Mouse (Mus musculus) hindbrain, embryonic 15.5 days (tissue): ENCODE measurements around the gene Gbp5. TPM values are rescaled to one million over a fixed set of nuclear protein-coding genes. Genes with fewer than 3 reads are reported as not detected.
"Not testable (repeated sequence)": the region's sequence is repeated elsewhere in the genome, so short reads cannot be mapped to it uniquely, and the experiment has no call there.

ENCODE experiments used
- ATAC-seq: fragments of 200-750 bp; cut with Nextera tagmentation; 2 replicates; pipeline ENCODE4 v1.8.0; 2017; ENCODE audit warnings: low read depth, moderate number of reproducible peaks, moderate TSS enrichment; ENCODE audit not compliant: low FRiP score
- H3K27ac ChIP-seq: fragments of 300-500 bp; sonication (generic); replicated peaks from 2 replicates; pipeline ENCODE4 v1.5.1; 2015; ENCODE audit warnings: mild to moderate bottlenecking, inconsistent platforms
- H3K27me3 ChIP-seq: fragments of 300-500 bp; sonication (generic); 2 replicates; pipeline ENCODE4 v1.6.1; 2015; ENCODE audit warnings: control low read depth, inconsistent platforms
- H3K36me3 ChIP-seq: fragments of 300-500 bp; sonication (generic); 2 replicates; pipeline ENCODE4 v1.6.1; 2015; ENCODE audit warnings: control low read depth, inconsistent platforms
- H3K4me1 ChIP-seq: fragments of 300-500 bp; sonication (generic); replicated peaks from 2 replicates; pipeline ENCODE4 v1.6.1; 2015; ENCODE audit warnings: control low read depth, inconsistent platforms
- H3K4me2 ChIP-seq: fragments of 300-500 bp; sonication (generic); 2 replicates; pipeline ENCODE4 v1.6.1; 2015; ENCODE audit warnings: moderate library complexity, mild to moderate bottlenecking, inconsistent platforms
- H3K4me3 ChIP-seq: fragments of 300-500 bp; sonication (generic); 2 replicates; pipeline ENCODE4 v1.5.1; 2015; ENCODE audit warnings: mild to moderate bottlenecking, inconsistent platforms
- H3K9ac ChIP-seq: fragments of 300-500 bp; sonication (generic); 2 replicates; pipeline ENCODE4 v1.6.1; 2015; ENCODE audit warnings: inconsistent platforms
- H3K9me3 ChIP-seq: fragments of 300-500 bp; sonication (generic); 2 replicates; pipeline ENCODE4 v1.6.1; 2016; ENCODE audit warnings: control low read depth, inconsistent platforms
- WGBS: fragments of 180-500 bp; shearing (Covaris S2); methylation state at CpG from one replicate; pipeline ENCODE4 v1.1.7; 2015; 5-methylcytosine and 5-hydroxymethylcytosine counted together
- polyA plus RNA-seq: library from polyadenylated mRNA; unstranded; fragments of >200 nt; fragmentation: Nextera tagmentation; extraction: Ambion mirVana; gene quantifications from 2 replicates; pipeline ENCODE4 v1.2.1, GENCODE M21; 2015

The Gbp5 gene
- polyA plus RNA-seq, 1 experiment from 2014 or later, result 0.18 TPM

- Histone ChIP-seq H3K4me2 (0 out of 2 replicates have a peak overlapping the region, but pooled peaks have one; percentile 7), H3K27ac (no peak overlapping the region), H3K4me1 (no peaks in the 10 kb centered on the region), H3K9me3 (no peaks in the 10 kb centered on the region), H3K27me3 (no peaks in the 10 kb centered on the region), H3K9ac (no peak overlapping the region), H3K36me3 (no peaks in the 10 kb centered on the region), H3K4me3 (no peak overlapping the region)
- ATAC-seq, result no peak
- WGBS, result 71% methylated on average over 15 of the region's 15 CpGs
Observed at GRCm38 (mm10) chr3:142497123-142497841, 3.5 kb downstream of the Gbp5 start.

DNA sequence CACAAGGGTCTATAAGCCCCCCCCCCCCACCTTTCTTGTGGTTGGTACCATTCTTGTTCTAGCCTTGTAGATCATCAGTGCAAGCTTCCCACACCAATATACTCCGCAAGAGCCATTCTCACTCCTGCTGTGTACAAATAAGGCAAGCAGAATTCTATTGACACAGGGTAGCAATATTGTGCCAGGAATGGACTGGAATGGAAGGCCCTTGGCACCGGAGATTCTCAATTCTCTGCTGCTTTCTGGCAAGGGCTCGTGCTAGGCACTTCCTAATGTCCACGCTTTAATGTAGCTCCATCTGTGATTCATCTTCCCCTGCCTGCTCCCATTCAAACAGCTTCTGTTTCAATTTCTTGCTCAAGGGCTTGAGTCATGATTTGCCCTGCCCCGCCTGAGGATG is 5.2 kb downstream of the Gbp5 start:
- Histone ChIP-seq H3K36me3 (no peaks in the 10 kb centered on the region), H3K9ac (no peak overlapping the region), H3K27me3 (no peaks in the 10 kb centered on the region), H3K27ac (no peak overlapping the region), H3K4me1 (no peaks in the 10 kb centered on the region), H3K4me2 (no peak overlapping the region), H3K9me3 (no peaks in the 10 kb centered on the region), H3K4me3 (no peak overlapping the region)
- peak; percentile 69 for ATAC-seq
- WGBS, result 70% methylated on average over 5 of the region's 5 CpGs

DNA sequence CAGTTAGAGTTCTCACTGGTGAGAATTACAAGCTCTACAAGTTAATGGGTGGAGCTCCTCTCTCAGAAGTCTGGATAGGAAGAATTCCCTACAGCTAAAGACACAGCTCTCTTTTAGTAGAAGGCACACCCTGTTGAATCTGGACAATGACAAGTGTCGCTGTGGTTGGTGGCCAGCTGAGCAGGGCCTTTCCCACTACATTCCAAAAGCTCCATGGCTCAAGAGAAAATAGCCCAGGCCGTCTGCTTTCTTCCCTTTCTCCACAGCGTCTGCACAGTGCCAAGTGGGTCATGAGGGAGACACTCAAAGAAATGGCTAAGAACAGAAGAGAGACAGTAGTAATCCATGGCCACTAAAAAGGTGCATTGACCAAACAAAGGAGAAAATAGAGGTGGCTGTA is 34.3 kb downstream of the Gbp5 start:
- H3K4me2 ChIP-seq, result no peak overlapping the region
- H3K36me3 ChIP-seq, result no peaks in the 10 kb centered on the region
- ATAC-seq, result no peak
- H3K27me3 ChIP-seq, result peaks cover 9% of the 10 kb centered on the region
- no peaks in the 10 kb centered on the region for H3K9me3 ChIP-seq
- H3K4me3 ChIP-seq, result no peak overlapping the region
- WGBS, result 37% methylated on average over 3 of the region's 3 CpGs
- no peaks in the 10 kb centered on the region; the same call in 1 of the 2 replicates for H3K4me1 ChIP-seq
- H3K27ac ChIP-seq, result no peak overlapping the region
- H3K9ac ChIP-seq, result no peak overlapping the region

DNA sequence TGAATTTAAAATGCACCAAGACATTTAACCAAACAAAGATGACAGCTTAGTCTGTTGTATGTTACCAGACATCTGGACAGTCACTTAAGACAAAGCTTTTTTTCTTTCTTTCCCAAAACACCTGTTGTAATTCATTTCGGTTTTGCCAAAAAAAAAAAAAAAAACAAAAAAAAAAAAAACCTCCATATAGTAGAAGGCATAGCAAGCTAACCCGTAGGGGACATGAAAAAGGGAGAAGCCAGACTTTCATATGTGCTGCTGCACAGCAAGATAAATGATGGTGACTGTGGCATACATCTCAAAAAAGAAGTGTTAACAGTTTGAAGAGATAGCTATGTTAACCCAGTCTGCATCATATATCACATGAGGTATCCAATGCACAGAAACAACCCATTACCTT is 35.8 kb downstream of the Gbp5 start:
- no peak for ATAC-seq
- H3K9ac ChIP-seq, result peak overlapping the region; percentile 38
- peak overlapping the region; percentile 47 for H3K4me3 ChIP-seq
- H3K4me1 ChIP-seq, result no peaks in the 10 kb centered on the region; the same call in 1 of the 2 replicates
- H3K36me3 ChIP-seq, result no peaks in the 10 kb centered on the region
- H3K27me3 ChIP-seq, result peaks cover 9% of the 10 kb centered on the region
- H3K4me2 ChIP-seq, result peak overlapping the region; percentile 84
- 0 out of 2 replicates have a peak overlapping the region, but pooled peaks have one; percentile 3 for H3K27ac ChIP-seq
- H3K9me3 ChIP-seq, result no peaks in the 10 kb centered on the region
- WGBS, result 61% methylated on average over 2 of the region's 2 CpGs

- ATAC-seq, result peak; percentile 75
- Histone ChIP-seq H3K4me1 (no peaks in the 10 kb centered on the region; the same call in 1 of the 2 replicates), H3K36me3 (no peaks in the 10 kb centered on the region), H3K9ac (peak within 1 kb of the TSS; percentile 38), H3K4me2 (peak within 1 kb of the TSS; percentile 84), H3K27me3 (peaks cover 9% of the 10 kb centered on the region), H3K4me3 (peak within 1 kb of the TSS; percentile 47), H3K9me3 (no peaks in the 10 kb centered on the region), H3K27ac (0 out of 2 replicates have a peak within 1 kb of the TSS, but pooled peaks have one; percentile 3)
- 1% methylated on average over 30 of the region's 30 CpGs for WGBS
Observed at GRCm38 (mm10) chr3:142530087-142530953, 36.5 kb downstream of the Gbp5 start, which contains the start of gene Gbp7. Gene Gbp7 (plus strand): TSS chr3:142530342.

DNA sequence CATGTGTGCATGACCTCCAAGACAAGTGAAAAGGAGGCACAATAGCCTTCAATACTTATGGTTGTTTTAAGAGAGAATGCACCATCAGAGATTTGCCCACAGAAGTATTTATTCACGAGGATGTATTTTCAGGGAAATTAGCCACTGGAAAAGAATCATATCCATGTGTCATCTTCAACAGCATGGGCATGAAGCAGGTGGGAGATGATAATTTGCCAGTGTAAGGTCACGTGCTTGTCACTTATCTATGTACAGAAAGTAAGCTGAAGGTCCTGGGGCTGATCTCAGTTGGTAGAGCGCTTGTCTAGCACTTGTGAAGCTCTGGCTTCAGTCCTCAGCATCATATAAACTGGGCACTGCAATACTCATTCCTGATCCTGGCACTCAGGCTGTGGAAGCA is 37.8 kb downstream of the Gbp5 start:
- Histone ChIP-seq H3K36me3 (no peaks in the 10 kb centered on the region), H3K9me3 (no peaks in the 10 kb centered on the region), H3K4me1 (no peaks in the 10 kb centered on the region; the same call in 1 of the 2 replicates), H3K27ac (no peak overlapping the region), H3K4me2 (no peak overlapping the region), H3K4me3 (no peak overlapping the region), H3K9ac (no peak overlapping the region), H3K27me3 (peaks cover 9% of the 10 kb centered on the region)
- no peak for ATAC-seq
- 92% methylated on average over 3 of the region's 3 CpGs for WGBS

DNA sequence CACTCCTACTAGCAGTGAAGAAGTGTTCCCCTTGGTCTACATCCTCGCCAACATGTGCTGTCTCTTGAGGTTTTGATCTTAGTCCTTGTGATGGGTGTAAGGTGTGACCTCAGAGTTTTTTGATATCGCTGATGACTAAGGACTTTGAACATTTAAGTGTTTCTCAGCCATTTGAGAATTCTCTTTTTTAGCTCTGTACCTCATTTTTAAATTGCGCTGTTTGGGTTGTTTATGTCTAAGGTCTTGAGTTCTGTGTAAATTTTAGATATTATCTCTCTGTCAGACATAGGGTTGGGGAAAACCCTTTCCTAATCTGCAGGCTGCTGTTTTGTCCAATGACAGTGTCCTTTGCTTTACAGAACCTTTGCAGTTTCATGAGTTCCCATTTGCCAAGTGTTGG is 39.4 kb downstream of the Gbp5 start:
- H3K4me3 ChIP-seq, result no peak overlapping the region
- no peaks in the 10 kb centered on the region; the same call in 1 of the 2 replicates for H3K4me1 ChIP-seq
- no peak overlapping the region for H3K9ac ChIP-seq
- H3K4me2 ChIP-seq, result no peak overlapping the region
- no peaks in the 10 kb centered on the region for H3K9me3 ChIP-seq
- H3K27me3 ChIP-seq, result peaks cover 9% of the 10 kb centered on the region
- ATAC-seq, result no peak
- 90% methylated on average over 3 of the region's 3 CpGs for WGBS
- H3K36me3 ChIP-seq, result no peaks in the 10 kb centered on the region
- H3K27ac ChIP-seq, result no peak overlapping the region

- H3K4me2 ChIP-seq, result no peak overlapping the region
- no peak overlapping the region for H3K27ac ChIP-seq
- no peaks in the 10 kb centered on the region for H3K36me3 ChIP-seq
- ATAC-seq, result no peak
- H3K4me1 ChIP-seq, result no peaks in the 10 kb centered on the region
- peaks cover 9% of the 10 kb centered on the region for H3K27me3 ChIP-seq
- H3K9me3 ChIP-seq, result no peaks in the 10 kb centered on the region
- no peak overlapping the region for H3K4me3 ChIP-seq
- 81% methylated on average over 1 of the region's 1 CpGs for WGBS
- no peak overlapping the region for H3K9ac ChIP-seq
Observed at GRCm38 (mm10) chr3:142535667-142536066, 41.9 kb downstream of the Gbp5 start.

DNA sequence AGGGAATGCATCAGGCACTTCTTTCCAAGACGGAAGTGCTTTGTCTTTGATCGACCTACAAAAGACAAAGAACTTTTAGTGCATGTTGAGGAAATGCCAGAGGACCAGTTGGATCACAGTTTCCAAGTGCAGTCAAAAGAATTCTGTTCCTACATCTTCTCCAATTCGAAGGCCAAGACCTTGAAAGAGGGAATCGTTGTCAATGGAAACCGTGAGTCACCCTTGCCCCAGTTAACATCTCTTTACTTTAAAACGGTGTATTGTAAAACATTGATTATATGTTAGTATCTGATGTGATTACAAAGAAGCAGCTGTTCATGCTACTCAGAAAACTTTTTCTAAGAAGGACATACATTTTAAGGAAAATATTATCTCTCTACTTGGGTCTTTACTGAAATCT is 47.6 kb downstream of the Gbp5 start:
- H3K9ac ChIP-seq, result no peak overlapping the region
- H3K9me3 ChIP-seq, result no peaks in the 10 kb centered on the region
- H3K4me2 ChIP-seq, result no peak overlapping the region
- no peaks in the 10 kb centered on the region for H3K27me3 ChIP-seq
- no peak overlapping the region for H3K27ac ChIP-seq
- no peaks in the 10 kb centered on the region for H3K4me1 ChIP-seq
- H3K36me3 ChIP-seq, result no peaks in the 10 kb centered on the region
- H3K4me3 ChIP-seq, result no peak overlapping the region
- no peak for ATAC-seq
- WGBS, result 74% methylated on average over 6 of the region's 6 CpGs

DNA sequence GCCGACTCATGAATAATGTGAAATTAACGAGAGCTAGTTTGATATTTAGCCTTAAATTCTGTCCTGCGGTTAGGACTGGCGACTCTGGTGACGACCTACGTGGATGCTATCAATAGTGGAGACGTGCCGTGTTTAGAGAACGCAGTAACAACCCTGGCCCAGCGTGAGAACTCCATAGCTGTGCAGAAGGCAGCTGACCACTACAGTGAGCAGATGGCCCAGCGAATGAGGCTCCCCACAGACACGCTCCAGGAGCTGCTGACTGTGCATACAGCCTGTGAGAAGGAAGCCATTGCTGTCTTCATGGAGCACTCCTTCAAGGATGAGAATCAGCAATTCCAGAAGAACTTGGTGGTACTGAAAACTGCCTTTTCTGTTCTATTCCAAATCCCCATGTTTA is 49.0 kb downstream of the Gbp5 start:
- not testable (repeated sequence) for H3K27ac ChIP-seq, H3K27me3 ChIP-seq, H3K9ac ChIP-seq, H3K9me3 ChIP-seq, ATAC-seq, H3K4me3 ChIP-seq, H3K36me3 ChIP-seq, H3K4me1 ChIP-seq, H3K4me2 ChIP-seq
- WGBS, result 62% methylated on average over 12 of the region's 12 CpGs

- ATAC-seq, result no peak
Observed at GRCm38 (mm10) chr3:142546690-142547089, 52.9 kb downstream of the Gbp5 start.

DNA sequence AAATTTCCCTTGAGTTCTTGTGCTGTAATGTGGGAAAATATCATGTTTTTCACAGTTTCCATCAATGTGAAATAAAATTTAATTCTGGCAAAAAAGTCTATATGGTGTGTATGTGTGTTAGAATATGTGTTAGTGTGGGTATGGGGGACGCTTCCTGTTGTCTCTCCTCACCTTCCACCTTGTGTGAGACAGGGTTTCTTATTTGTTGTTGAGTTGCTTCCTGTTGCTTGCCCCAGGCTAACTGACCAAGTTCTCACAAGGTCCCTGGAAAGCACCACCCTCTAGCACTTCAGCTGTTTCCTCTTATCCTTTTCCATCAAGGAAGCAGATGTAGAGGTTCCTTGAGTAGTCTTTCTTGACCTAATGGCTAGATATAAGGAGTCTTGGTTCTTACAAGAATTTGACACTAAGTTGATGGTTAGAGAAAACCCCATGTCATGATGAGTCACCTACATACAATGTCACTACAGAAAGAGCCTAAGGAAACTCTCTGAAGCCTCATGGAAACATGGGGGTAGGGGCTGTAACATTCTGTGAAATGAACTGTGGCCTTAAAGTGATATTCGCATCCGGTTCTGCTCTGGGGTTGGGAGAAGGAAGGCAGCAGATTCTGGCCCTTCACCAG is 56.4 kb downstream of the Gbp5 start:
- WGBS, result 94% methylated on average over 3 of the region's 3 CpGs
- H3K27me3 ChIP-seq, result no peaks in the 10 kb centered on the region
- ATAC-seq, result no peak
- H3K4me3 ChIP-seq, result no peak overlapping the region
- no peaks in the 10 kb centered on the region for H3K36me3 ChIP-seq
- H3K9ac ChIP-seq, result no peak overlapping the region
- no peak overlapping the region for H3K4me2 ChIP-seq
- no peaks in the 10 kb centered on the region for H3K4me1 ChIP-seq
- no peak overlapping the region for H3K27ac ChIP-seq
- no peaks in the 10 kb centered on the region for H3K9me3 ChIP-seq

More at GRCm38 (mm10) chr3:142546690-142547089, 52.9 kb downstream of the Gbp5 start:
- 66% methylated on average over 3 of the region's 3 CpGs for WGBS
- no peaks in the 10 kb centered on the region for H3K4me1 ChIP-seq
- no peak overlapping the region for H3K27ac ChIP-seq
- no peaks in the 10 kb centered on the region for H3K9me3 ChIP-seq
- no peaks in the 10 kb centered on the region for H3K36me3 ChIP-seq
- H3K9ac ChIP-seq, result no peak overlapping the region
- H3K4me2 ChIP-seq, result no peak overlapping the region
- H3K4me3 ChIP-seq, result no peak overlapping the region
- H3K27me3 ChIP-seq, result no peaks in the 10 kb centered on the region
